Mouse (Mus musculus): ENCODE data around the gene Entpd3. TPM values are rescaled to one million over a fixed set of nuclear protein-coding genes. Genes with fewer than 3 reads are reported as not detected.

Gene Entpd3
- polyA plus RNA-seq, 1 experiment from 2014 or later = 3.1 TPM

DNA sequence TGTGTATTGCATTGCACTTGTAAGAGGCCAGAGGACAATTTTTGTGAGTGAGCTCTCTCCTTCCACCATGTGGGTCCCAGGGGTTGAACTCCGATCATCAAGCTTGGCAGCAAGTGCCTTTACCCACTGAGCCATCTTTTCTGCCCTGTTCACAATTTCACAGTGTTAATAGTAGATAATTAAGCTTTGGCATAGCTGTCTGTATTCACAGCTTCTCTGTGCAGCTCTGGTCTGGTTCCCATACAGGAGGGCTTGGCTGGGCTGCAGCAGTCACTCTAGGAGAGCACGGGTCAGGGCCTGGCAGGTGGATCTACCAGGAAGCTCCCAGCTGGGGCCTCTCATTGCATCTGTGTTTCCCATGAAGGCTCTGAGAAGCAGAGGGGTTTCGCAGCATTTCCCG, 55.7 kb downstream of the Entpd3 start:
- no peaks in the 10 kb centered on the region for H3K27me3 ChIP-seq (ENCODE audit: control insufficient read depth, insufficient read depth, low read length)
- DNase-seq (no peak), ATAC-seq (ENCODE audit: low FRiP score, low TSS enrichment) (no peak)
- no peaks in the 10 kb centered on the region for H3K9me3 ChIP-seq (ENCODE audit: control insufficient read depth, low read length)
- H3K36me3 ChIP-seq (ENCODE audit: control insufficient read depth, insufficient read depth, low read length) = no peaks in the 10 kb centered on the region
- H3K4me3 ChIP-seq (replicated peaks; ENCODE audit: low read depth, low read length) = no peak overlapping the region
- no peaks in the 10 kb centered on the region for H3K4me1 ChIP-seq (ENCODE audit: control insufficient read depth, insufficient read depth, low read length)
- H3K9ac ChIP-seq (replicated peaks; ENCODE audit: low read length) = no peak overlapping the region
- no peak overlapping the region for H3K4me2 ChIP-seq (ENCODE audit: low read length)
- H3K27ac ChIP-seq (replicated peaks; ENCODE audit: low read depth, low read length) = 0 out of 2 replicates have a peak overlapping the region, but pooled peaks have one; percentile 37
- WGBS = 66% methylated on average over 4 of the region's 4 CpGs

DNA sequence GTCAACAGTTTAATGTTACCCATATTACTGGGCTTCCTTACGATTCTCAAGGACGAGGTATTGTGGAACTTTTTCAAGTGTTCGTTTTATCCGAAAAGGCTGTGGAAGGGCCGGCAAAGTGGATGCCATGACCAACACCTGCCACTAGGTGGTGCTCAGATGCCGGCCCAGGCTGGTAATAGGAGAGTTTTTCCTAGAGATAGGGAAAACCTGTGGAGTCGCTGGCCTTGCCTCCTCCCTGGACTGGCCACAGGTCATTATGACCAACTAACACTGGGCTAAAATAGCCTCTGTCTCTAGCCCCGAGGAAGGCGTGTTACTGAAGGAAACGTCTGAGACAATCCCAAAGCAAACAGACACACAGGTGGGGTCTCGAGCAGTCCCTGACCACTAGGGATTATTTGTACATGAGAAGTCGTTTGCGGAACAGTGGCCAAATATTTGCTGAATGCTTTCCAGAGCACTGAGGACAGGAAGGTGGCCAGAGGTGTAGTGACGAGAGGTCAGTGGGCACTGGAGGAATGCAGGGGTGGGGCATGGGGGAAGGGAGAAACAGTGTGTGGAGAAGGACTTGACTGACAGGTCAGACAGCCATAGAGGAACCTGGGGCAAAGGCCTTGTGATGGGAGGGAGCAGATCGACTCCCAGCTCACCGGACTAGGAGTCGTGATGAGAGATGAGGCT, 62.0 kb downstream of the Entpd3 start:
- H3K9me3 ChIP-seq (ENCODE audit: control insufficient read depth, low read length) = no peaks in the 10 kb centered on the region
- no peak overlapping the region for H3K4me3 ChIP-seq (replicated peaks; ENCODE audit: low read depth, low read length)
- WGBS = 19% methylated on average over 17 of the region's 17 CpGs
- H3K4me1 ChIP-seq (ENCODE audit: control insufficient read depth, insufficient read depth, low read length) = peaks cover 16% of the 10 kb centered on the region
- H3K36me3 ChIP-seq (ENCODE audit: control insufficient read depth, insufficient read depth, low read length) = no peaks in the 10 kb centered on the region
- H3K27ac ChIP-seq (replicated peaks; ENCODE audit: low read depth, low read length) = no peak overlapping the region
- no peak overlapping the region for H3K9ac ChIP-seq (replicated peaks; ENCODE audit: low read length)
- no peak overlapping the region for H3K4me2 ChIP-seq (ENCODE audit: low read length)
- ATAC-seq (ENCODE audit: low FRiP score, low TSS enrichment) (0 out of 2 replicates have a peak, but pooled peaks have one; percentile 14), DNase-seq (peak; percentile 87)
- H3K27me3 ChIP-seq (ENCODE audit: control insufficient read depth, insufficient read depth, low read length) = no peaks in the 10 kb centered on the region

DNA sequence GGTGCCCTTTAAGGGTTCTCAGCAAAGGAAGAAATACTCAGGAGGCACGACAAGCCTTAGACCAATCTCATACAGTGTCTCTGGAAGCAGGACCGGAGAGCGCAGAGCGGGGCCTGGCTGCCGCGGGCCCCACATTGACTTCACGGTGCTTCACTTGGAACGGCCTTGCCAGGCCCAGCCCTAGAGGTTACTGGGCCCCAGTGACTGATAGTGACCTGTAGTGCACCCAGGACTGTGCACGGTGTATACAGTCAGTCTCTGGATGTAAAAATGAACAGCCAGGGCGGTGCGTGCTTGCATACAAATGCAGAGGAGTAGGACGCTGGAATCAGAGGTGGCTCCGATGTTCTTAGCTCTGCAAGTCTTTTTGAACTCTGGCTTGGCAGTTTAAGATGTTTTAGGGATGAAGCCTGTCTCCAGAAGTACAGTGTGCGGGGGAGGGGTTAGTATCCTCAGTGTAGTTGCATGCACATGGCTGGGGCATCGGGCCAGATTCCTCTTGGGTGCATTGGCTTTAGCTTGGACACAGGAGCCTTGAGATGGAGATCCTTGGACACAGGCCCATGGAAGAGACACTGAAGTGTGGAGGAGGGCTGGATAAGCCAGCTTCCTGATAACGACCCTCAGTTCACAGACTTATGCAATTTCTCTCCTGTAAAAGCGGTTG, 62.7 kb downstream of the Entpd3 start:
- 0 out of 2 replicates have a peak overlapping the region, but pooled peaks have one; percentile 49 for H3K27ac ChIP-seq (replicated peaks; ENCODE audit: low read depth, low read length)
- H3K36me3 ChIP-seq (ENCODE audit: control insufficient read depth, insufficient read depth, low read length) = no peaks in the 10 kb centered on the region
- H3K9ac ChIP-seq (replicated peaks; ENCODE audit: low read length) = 0 out of 2 replicates have a peak overlapping the region, but pooled peaks have one; percentile 1
- H3K27me3 ChIP-seq (ENCODE audit: control insufficient read depth, insufficient read depth, low read length) = no peaks in the 10 kb centered on the region
- H3K4me3 ChIP-seq (replicated peaks; ENCODE audit: low read depth, low read length) = no peak overlapping the region
- ATAC-seq (ENCODE audit: low FRiP score, low TSS enrichment) (peak; percentile 14; the same call in 1 of the 2 replicates), DNase-seq (peak; percentile 45)
- 49% methylated on average over 17 of the region's 17 CpGs for WGBS
- 0 out of 2 replicates have a peak, but pooled peaks cover under 1% of the 10 kb centered on the region for H3K9me3 ChIP-seq (ENCODE audit: control insufficient read depth, low read length)
- H3K4me2 ChIP-seq (ENCODE audit: low read length) = peak overlapping the region; percentile 40
- peaks cover 16% of the 10 kb centered on the region for H3K4me1 ChIP-seq (ENCODE audit: control insufficient read depth, insufficient read depth, low read length)

DNA sequence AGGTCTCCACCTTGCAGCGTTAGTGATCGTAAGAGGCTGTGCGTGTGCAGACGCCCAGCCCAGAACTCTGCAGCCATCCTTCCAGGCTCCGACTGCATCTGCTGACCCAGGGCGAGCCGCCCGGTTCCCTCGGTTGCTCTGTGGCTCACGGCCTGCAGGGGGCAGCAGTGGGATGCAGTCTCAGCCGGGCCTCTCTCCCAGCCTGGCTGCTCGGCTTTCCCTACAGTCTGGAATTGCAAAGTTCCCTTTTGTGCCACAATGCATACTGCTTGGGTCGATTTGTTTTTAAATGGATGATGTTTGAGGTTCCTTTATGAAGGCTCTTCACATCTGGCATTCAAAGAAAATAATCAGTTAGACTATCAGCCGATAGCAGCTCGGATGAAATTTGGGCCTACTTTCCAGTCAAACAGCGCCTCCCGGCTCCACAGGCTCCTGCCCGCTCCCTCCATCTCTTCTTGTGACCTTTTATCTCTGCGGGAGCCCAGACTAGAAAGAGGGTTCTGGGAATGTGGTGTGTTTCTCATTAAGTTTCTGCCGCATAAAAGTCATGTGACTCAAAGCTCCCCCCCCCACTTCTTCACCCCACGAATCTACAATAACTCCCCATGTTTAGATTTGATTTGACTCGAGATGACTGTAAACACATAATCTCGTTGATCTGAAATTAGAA, 63.4 kb downstream of the Entpd3 start:
- 0 out of 2 replicates have a peak, but pooled peaks cover 6% of the 10 kb centered on the region for H3K9me3 ChIP-seq (ENCODE audit: control insufficient read depth, low read length)
- WGBS = 1% methylated on average over 23 of the region's 23 CpGs
- peak; percentile 81 for ATAC-seq (ENCODE audit: low FRiP score, low TSS enrichment)
- no peaks in the 10 kb centered on the region for H3K36me3 ChIP-seq (ENCODE audit: control insufficient read depth, insufficient read depth, low read length)
- H3K4me1 ChIP-seq (ENCODE audit: control insufficient read depth, insufficient read depth, low read length) = peaks cover 16% of the 10 kb centered on the region
- H3K4me3 ChIP-seq (replicated peaks; ENCODE audit: low read depth, low read length) = no peak overlapping the region; the same call in 1 of the 2 replicates
- peak overlapping the region; percentile 40 for H3K4me2 ChIP-seq (ENCODE audit: low read length)
- H3K27ac ChIP-seq (replicated peaks; ENCODE audit: low read depth, low read length) = peak overlapping the region; percentile 55
- no peaks in the 10 kb centered on the region for H3K27me3 ChIP-seq (ENCODE audit: control insufficient read depth, insufficient read depth, low read length)
- peak; percentile 93 for DNase-seq
- H3K9ac ChIP-seq (replicated peaks; ENCODE audit: low read length) = peak overlapping the region; percentile 1; the same call in 1 of the 2 replicates

DNA sequence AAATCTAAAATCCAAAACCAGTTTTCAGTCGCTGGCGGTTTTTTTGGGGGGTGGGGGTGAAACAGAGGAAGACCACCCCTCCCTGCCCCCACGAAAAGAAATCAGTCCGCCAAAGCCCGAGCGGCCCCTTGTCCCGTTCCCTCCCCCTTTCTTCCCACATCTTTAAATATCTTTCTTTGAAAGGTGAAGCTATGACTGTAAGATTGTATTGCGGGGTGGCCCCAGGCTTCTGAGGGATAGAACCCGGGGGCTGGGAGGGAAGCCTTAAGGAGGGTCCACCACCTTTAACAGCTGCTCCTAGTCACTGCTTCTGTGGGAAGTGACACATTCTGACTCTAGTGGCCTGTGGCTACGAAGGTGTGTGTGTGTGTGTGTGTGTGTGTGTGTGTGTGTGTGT, 63.9 kb downstream of the Entpd3 start:
- no peaks in the 10 kb centered on the region for H3K27me3 ChIP-seq (ENCODE audit: control insufficient read depth, insufficient read depth, low read length)
- H3K9me3 ChIP-seq (ENCODE audit: control insufficient read depth, low read length) = 0 out of 2 replicates have a peak, but pooled peaks cover 8% of the 10 kb centered on the region
- ATAC-seq (ENCODE audit: low FRiP score, low TSS enrichment) = no peak
- no peak overlapping the region for H3K4me3 ChIP-seq (replicated peaks; ENCODE audit: low read depth, low read length)
- H3K27ac ChIP-seq (replicated peaks; ENCODE audit: low read depth, low read length) = peak overlapping the region; percentile 55
- no peaks in the 10 kb centered on the region for H3K36me3 ChIP-seq (ENCODE audit: control insufficient read depth, insufficient read depth, low read length)
- H3K4me2 ChIP-seq (ENCODE audit: low read length) = peak overlapping the region; percentile 40
- H3K4me1 ChIP-seq (ENCODE audit: control insufficient read depth, insufficient read depth, low read length) = peaks cover 16% of the 10 kb centered on the region
- DNase-seq = peak; percentile 40
- WGBS = 6% methylated on average over 10 of the region's 10 CpGs
- no peak overlapping the region; the same call in 1 of the 2 replicates for H3K9ac ChIP-seq (replicated peaks; ENCODE audit: low read length)

DNA sequence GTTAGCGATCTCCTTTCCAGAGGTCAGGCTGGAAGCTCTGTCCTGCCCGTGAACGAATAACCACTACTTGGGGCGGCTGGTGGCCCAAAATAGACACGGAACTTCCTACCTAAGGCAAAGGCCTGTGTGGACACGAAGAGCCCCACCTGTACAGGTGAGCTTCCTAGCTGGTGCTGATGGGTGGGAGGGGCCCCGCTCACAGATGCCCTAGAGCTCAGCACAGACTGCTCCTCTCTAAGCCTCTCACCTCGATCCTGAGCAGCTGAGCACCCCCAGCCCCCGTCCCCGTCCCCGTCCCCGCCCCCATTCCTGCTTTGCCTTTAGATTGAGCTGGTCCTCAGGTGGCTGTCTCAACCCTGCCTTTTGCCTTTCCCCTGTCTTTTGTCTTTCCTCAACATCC, 64.3 kb downstream of the Entpd3 start:
- Histone ChIP-seq H3K27me3 (ENCODE audit: control insufficient read depth, insufficient read depth, low read length) (no peaks in the 10 kb centered on the region), H3K4me1 (ENCODE audit: control insufficient read depth, insufficient read depth, low read length) (peaks cover 16% of the 10 kb centered on the region), H3K9me3 (ENCODE audit: control insufficient read depth, low read length) (0 out of 2 replicates have a peak, but pooled peaks cover 8% of the 10 kb centered on the region), H3K4me2 (ENCODE audit: low read length) (peak overlapping the region; percentile 40; the same call in 1 of the 2 replicates), H3K27ac (replicated peaks; ENCODE audit: low read depth, low read length) (peak overlapping the region; percentile 55), H3K4me3 (replicated peaks; ENCODE audit: low read depth, low read length) (no peak overlapping the region), H3K36me3 (ENCODE audit: control insufficient read depth, insufficient read depth, low read length) (no peaks in the 10 kb centered on the region), H3K9ac (replicated peaks; ENCODE audit: low read length) (no peak overlapping the region)
- no peak for DNase-seq
- 30% methylated on average over 12 of the region's 12 CpGs for WGBS
- ATAC-seq (ENCODE audit: low FRiP score, low TSS enrichment) = no peak

DNA sequence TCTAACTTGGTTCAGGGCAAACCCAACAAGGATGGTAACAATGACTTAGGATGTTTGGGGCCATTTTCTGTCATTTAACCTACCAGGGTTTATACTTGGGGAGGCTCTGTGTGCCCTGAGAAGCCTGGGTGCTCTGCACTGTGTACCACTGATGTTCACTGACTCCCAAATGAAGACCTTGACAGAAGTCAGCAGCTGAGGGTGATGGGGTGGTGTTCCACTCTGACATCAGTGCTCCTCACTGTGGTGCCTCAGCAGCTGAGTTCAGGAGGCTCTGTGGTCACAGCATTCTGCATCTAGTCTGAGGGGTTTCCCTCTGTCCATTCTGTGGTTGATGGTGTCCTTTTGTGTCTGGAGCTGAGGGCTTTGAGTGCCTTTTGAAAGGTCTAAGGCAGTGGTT, 71.4 kb downstream of the Entpd3 start:
- Histone ChIP-seq H3K9ac (replicated peaks; ENCODE audit: low read length) (no peak overlapping the region), H3K27me3 (ENCODE audit: control insufficient read depth, insufficient read depth, low read length) (no peaks in the 10 kb centered on the region), H3K36me3 (ENCODE audit: control insufficient read depth, insufficient read depth, low read length) (no peaks in the 10 kb centered on the region), H3K9me3 (ENCODE audit: control insufficient read depth, low read length) (0 out of 2 replicates have a peak, but pooled peaks cover 8% of the 10 kb centered on the region), H3K27ac (replicated peaks; ENCODE audit: low read depth, low read length) (no peak overlapping the region), H3K4me3 (replicated peaks; ENCODE audit: low read depth, low read length) (no peak overlapping the region), H3K4me2 (ENCODE audit: low read length) (no peak overlapping the region), H3K4me1 (ENCODE audit: control insufficient read depth, insufficient read depth, low read length) (no peaks in the 10 kb centered on the region)
- DNase-seq (no peak), ATAC-seq (ENCODE audit: low FRiP score, low TSS enrichment) (no peak)

DNA sequence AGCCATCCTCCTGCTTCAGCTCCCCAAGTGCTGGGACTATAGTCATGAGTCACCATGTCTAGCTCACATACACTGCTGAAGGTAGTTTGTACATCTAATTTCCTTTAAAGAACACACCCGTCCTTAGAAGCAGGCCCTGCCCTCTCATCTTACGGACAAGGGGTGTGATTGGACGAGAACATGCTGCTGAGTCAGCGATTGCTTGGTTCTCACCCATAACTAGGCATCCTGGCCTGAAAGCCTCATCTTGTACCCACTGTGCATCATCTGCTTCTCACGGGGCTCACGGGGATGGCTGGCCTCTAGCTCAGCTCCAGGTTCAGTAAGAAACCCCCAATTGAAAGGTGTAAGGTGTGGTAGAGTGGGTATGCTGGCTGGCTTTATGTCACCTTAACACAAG, 74.4 kb downstream of the Entpd3 start:
- Histone ChIP-seq H3K4me2 (ENCODE audit: low read length) (no peak overlapping the region), H3K27ac (replicated peaks; ENCODE audit: low read depth, low read length) (no peak overlapping the region)
- no peak for DNase-seq

More for the DNA sequence above, 74.4 kb downstream of the Entpd3 start:
- H3K36me3 ChIP-seq (ENCODE audit: control insufficient read depth, insufficient read depth, low read length) = no peaks in the 10 kb centered on the region
- ATAC-seq (ENCODE audit: low FRiP score, low TSS enrichment) = no peak
- 96% methylated on average over 6 of the region's 6 CpGs for WGBS
- no peaks in the 10 kb centered on the region for H3K9me3 ChIP-seq (ENCODE audit: control insufficient read depth, low read length)
- H3K4me3 ChIP-seq (replicated peaks; ENCODE audit: low read depth, low read length) = no peak overlapping the region
- no peaks in the 10 kb centered on the region for H3K27me3 ChIP-seq (ENCODE audit: control insufficient read depth, insufficient read depth, low read length)
- H3K4me1 ChIP-seq (ENCODE audit: control insufficient read depth, insufficient read depth, low read length) = peaks cover 9% of the 10 kb centered on the region
- H3K9ac ChIP-seq (replicated peaks; ENCODE audit: low read length) = no peak overlapping the region

Data from midbrain, embryonic 14.5 days (tissue).